Mouse (Mus musculus) lung, postnatal 25 days (tissue): ENCODE results near the gene Wbp1l.
A peak's percentile ranks its signal among the peaks of the same experiment; 100 is the strongest.

Experiments used
- DNase-seq: peaks from one replicate; pipeline ENCODE4 v3.0.0; 2022; ENCODE audit warnings: low spot score

Wbp1l gene

DNA sequence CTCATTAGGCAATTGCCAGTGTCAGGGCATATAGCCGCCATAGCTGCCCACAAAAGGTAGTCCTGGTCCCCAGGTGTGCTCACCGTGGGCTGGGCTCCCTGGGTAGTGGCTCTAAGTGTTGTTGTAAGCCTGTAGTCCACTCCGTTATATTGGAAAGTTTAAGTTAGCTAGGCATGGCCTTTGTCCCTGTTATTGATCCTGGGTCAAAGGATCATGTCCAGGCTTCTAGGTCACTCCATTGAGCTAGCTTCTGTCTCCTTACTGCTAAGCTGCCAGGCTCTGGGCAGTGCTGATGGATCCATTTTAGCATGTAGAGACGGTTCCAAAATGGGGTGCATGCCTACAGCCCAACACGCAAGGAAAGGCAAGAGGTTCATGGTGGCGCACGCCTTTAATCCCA lies 59.5 kb downstream of the Wbp1l start:
- DNase-seq: no peak

DNA sequence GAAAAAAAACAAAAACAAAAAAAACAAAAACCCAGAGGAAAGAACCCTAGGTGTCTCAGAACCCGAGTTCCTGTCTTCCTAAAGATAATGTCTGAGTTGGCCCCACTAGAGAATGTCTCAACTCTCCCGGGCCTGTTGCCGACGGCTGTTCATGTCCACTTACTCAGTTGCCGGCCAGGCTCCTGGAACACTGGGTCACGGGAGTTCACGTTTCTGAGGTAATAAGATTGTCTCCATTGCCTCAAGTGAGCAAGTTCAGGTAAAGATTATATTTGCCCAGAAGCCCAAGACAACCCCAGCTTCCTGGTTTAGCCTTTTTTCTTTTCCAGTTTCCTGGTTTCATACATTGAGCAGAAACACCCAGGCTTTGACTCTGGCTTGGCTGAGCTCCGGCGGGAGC lies 60.0 kb downstream of the Wbp1l start:
- peak; percentile 50 for DNase-seq

- DNase-seq: no peak
These were observed 62.6 kb downstream of the Wbp1l start for GRCm38 (mm10) chr19:46661511-46661910.

GRCm38 (mm10) chr19:46662214-46662613 lies 63.3 kb downstream of the Wbp1l start:
- DNase-seq: no peak

- no peak for DNase-seq
These were observed 63.9 kb downstream of the Wbp1l start for GRCm38 (mm10) chr19:46662784-46663183.

DNA sequence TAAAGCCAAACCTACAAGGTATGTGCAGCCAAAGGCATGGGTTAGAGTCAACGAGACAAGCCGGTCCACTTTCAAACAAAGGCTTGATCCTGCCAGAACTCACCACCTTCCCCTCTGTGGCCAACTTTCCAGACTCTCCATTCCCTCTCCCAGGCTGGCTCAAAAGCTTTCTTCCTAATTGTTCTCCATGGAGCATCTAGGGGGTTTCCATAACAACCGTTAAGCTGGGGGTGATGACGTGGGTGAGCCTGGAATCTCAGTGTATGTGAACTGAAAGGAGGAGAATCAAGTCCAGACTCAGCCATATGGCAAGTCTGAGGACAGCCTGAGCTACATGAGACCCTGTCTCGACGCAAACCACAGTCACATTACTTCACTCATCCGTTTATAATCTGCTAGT lies 66.6 kb downstream of the Wbp1l start:
- no peak for DNase-seq

DNA sequence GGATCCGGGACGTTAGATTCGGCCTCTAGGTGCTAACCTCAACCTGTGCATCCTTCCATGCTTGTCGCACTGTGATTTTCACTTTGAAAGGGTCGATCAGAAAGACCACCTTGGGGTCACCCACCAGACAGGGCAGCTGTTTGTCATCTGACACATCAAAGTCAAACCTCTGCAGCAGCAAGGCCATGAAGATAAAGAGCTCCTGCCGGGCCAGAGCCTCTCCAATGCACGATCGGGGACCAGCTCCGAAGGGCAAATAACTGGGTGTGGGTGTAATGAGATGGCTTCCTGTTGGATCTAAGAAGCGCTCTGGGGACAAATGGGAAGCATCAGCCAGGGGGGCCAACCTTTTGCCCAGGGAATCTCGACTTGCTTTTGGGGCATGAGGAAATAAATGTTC lies 68.4 kb downstream of the Wbp1l start:
- no peak for DNase-seq

DNA sequence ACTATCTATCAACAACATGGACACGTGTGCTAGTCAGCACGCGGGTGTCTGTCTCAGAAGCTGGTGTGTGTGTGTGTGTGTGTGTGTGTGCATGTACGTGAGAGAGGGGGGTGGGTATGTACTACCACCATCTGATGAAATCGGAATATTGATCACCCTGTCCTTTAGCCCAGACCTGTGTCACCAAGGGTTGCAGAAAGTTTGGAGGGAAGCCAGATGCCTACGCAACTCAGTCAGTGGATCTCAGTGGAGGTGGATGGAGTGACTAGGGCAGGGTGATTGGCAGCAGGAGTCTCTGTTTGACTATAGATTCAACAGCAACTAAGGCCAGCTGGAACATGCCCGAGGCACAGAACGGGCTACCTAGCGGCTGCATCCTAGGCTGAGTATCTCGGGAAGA lies 69.4 kb downstream of the Wbp1l start:
- no peak for DNase-seq

DNA sequence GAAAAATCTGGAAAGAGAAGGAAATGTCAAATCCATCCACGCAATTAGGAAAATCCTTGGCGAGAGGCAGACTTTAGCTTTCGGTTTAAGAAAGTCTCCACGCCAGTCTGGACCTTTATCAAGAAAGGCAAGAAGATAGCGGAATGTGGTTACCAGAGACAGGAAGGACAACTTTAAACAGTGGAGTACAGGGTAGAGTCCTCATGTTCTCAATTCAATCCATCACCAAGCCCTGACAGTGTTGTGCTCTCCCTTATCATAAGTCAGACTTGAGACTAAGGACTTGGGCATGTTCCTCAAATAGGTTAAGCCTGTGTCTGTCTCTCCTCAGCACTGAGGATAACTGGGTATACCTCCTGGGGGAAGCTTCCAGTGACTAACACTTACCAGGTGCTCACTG lies 70.9 kb downstream of the Wbp1l start:
- no peak for DNase-seq

GRCm38 (mm10) chr19:46670691-46671090 lies 71.8 kb downstream of the Wbp1l start:
- peak; percentile 32 for DNase-seq

DNA sequence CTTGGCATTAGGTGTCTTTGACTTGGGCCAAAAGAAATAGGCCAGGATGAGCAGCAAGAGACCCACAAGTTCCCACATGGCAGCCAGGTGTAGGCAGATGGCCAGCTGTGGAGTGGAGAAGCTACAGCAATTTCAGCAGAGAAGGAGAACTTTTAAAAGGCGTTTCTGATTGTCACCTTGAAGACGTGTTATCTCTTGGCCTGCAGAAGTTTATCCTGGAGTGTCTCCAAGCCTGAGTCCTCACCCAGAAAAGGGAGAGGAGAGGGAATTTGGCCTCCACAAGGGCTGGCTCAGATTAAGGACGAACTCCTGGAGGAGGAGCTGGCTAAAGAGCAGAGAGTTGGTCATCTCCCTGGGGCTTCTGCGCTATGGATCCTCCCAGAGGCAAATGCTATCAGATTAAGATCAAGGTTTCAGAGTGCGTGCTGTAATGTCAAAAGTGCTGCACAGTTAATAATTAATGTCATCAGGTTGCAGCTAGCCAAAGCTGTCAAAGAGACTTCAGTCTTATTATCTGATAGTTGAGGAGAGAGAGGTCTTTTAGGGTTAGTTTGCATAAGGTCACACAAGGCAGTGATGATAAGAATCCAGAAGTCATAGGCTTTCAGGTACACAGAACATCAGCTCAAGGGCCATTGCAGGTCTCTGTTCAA lies 74.0 kb downstream of the Wbp1l start, which contains the start of gene Cyp17a1:
Cyp17a1 (minus strand) TSS at position 407 of the 653 bp plus-strand sequence.
- DNase-seq: no peak

GRCm38 (mm10) chr19:46675641-46676040 lies 76.8 kb downstream of the Wbp1l start:
- DNase-seq: no peak

- no peak for DNase-seq
These were observed 81.0 kb downstream of the Wbp1l start for GRCm38 (mm10) chr19:46679720-46680383.

DNA sequence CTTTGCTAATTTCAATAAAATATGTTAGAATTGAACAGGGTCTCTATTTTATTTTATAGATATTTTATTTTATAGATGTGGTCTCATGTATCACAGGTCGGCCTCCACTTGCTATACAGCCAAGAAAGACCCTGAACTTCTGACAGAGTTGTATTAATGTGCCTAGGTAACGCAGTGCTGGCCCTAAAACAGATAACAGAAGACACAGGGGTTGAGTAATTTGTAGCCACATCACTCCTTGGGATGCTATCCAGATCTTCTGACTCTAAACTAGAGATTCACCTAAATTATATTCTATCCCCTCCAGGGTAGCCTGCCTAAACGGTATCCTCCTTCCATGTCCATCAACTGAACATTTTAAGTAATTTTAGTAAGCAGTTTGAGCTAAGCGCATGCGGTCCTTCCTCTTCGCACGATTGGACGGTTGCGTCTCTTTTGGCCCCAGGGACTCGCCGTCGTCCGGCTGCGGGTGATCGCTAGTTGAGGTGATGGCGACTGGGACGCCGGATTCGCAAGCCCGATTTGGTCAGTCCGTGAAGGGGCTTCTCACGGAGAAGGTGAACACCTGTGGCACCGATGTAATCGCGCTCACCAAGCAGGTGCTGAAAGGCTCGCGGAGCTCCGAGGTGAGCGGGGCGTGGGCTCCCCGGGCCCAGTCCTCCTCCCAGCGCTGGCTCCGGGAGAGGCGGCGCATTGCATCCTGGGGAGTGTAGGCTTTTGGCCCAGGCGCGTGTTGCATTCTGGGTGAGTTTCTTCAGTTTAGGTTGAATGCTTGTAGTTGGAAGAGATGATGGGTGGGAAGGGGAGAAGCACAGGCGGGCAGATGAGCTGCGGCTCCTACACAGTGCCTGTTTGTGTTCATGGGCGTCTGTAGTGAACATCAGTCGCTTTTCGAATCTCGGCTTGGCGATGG lies 90.8 kb downstream of the Wbp1l start, which contains the start of gene Borcs7:
Borcs7 (plus strand) TSS at position 447 of the 913 bp plus-strand sequence.
- peak; percentile 90 for DNase-seq

DNA sequence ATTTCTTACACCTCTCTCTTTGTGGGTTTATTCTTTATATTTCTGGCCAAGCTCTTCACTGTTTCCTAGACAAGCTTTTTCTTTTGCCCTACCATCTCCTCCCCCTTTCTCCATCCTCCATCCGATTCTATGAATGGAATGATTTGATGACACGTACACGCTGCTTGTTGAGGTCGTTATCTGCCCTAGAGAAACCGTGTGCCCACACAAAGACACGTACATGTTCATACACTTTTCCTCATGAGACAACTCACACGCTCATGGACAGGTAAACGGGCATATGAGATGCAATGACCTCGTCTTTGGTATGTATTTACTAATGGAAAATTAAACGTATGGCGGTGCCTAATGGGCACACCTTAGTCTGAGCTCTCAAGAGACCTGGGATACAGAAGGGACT lies 91.5 kb downstream of the Wbp1l start:
- no peak for DNase-seq

DNA sequence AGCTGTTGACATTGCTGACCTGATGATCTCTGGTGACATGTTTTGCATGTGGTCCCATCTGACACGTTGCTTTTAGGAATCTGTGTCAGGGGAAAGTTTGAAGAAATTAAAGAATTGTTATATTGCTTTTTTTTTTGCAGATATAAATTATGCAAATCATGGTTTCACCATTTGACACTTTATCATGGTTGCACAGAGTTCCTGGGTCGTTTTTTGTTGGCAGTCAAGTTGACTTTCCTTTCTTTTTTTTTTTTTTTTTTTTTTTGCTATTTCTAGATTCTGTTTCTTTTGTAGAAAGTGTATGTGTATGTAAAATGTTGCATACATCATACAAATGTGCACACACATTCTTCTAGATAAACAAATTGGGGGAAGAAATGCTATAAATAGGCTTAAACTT lies 92.2 kb downstream of the Wbp1l start:
- DNase-seq: no peak

DNA sequence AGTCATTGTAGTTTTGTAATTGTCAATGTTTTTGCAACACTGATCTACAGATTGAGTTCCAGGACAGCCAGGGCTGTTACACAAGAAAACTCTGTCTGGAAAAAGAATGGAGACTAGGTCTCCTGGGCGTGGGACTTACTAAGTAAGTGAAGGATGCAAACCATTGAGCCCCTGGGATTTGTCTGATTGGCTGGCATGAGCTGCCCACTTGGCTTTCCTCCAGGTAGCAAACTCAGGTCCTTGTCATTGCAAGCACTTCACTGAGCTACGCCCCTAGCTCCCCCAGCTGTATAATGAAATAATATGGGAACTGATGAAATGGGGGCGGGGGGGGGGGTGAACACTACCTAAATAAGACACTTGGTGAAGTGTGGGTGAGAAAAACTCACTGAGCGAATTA lies 94.3 kb downstream of the Wbp1l start:
- DNase-seq: no peak

DNA sequence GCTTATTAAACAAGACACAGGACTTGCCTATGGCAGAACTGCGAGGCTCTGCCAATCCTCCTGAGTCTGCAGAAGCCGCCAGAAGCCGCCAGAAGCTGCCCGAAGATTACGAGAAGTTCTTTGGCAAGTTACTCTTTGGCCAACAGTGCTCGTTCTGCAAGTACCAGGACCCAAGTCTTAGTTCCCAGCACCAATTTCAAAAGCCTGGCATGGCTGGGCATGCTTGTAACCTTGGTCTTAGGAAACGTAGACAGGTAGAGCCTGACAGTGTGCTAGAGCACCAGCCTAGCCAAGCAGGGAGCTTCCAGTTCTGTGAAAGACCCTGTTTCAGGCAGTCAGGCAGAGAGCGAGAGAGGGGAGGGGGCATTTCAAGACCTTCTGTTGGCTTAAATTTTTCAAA lies 97.6 kb downstream of the Wbp1l start:
- DNase-seq: no peak

GRCm38 (mm10) chr19:46696943-46697342 lies 98.1 kb downstream of the Wbp1l start:
- no peak for DNase-seq

DNA sequence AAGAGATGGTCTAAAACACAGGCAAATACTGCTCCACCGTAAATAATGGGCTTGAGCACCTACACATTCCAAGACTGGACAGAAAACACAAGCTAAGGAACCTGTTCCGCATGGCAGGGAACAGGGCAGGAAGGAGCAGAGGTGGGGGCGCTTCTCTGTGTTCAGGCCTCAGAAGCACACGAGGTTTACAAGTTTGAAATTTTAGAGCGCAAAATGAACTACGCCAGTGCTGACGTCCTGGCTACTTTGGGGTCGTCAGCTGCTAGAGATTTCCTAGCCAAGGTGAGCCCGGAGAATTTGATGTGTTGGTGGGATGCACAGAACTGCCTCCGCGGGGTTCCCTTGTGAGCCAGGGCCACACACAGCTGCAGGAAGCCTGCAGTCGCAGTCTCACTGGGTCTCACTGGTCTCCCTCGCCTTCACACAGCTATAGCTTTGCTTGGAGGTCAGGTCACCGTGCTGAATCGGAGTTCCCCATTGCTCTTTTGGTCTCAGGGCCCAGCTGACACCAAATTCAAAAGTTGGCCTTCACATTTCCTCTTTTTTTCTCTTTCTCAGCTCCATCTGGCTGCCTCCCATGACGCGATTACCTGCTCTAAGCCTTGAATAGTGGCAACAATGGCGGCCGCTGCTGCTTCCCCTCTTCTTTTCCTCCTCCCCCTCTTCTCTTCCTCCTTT lies 99.1 kb downstream of the Wbp1l start:
- DNase-seq: no peak

GRCm38 (mm10) chr19:46699011-46699481 lies 100.2 kb downstream of the Wbp1l start:
- DNase-seq: no peak

DNA sequence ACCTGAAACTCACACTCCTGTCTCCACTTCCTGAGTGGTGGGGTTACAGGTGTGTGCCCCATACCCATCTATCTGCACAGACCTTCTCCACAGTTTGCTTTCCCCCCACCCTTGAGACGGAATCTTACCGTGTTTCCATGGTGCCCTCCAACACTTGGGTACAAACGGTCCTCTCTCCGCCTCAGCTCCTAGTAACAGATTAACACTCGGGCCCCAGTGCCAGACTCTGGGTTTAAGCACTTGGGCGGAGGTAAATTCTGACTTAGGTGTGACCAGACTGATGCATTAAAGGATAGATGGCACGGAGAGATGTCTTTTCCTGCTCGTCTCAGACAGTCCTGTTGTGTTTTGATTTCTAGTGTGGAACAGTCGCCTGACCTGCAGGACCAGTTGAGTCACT lies 102.3 kb downstream of the Wbp1l start:
- DNase-seq: no peak
